Mouse (Mus musculus) MEL-GATA-1-ER (cell line): Measurements from ENCODE around the gene Adrb1.

Experiments
- DNase-seq: peaks from one replicate; pipeline ENCODE4 v3.0.0-alpha.2; 2012; ENCODE audit warnings: low read depth; ENCODE audit errors: extremely low read depth

Adrb1 gene

DNA sequence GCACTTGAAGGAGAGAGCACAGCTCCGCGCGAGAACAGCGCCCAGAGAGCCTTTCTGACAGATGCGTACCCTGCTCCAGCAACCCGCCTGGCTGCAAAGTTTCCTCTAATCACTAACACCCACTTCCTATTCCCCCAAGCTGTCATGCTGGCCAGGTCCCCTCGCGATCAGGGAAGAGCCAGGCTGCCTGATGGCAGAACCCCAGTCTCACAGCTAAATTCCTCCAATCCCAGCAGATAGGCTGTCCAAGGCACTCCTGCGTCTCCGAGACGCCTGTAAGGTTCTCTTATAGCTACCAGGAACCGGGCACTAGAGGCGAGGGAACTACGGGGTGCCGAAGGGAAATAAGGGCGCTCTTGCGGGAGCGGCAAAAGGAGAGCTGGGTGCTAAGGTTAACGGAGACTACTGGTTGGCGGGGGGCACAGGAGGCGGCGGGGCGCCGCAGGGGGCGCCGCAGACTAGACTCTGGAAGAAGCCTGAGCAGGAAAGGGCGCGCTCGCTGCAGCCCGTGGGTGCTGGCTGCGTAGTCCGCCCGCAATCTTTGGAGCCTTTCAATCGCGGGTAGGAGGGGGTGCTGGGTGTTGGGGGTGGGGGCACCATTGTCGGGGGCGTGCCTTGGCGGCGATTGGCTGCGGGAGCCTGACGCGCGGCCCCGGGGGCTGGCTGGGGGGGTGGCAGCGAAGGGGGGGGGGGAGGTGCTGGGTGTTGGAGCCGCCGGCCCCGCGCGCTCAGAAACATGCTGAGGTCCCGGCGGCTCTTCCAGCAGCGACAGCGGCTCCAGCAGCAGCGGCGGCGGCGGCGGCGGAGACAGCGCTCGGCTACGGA, at the start of gene Adrb1:
Adrb1 (plus strand) TSS at position 813 of the 825 bp plus-strand sequence.
- no peak for DNase-seq

DNA sequence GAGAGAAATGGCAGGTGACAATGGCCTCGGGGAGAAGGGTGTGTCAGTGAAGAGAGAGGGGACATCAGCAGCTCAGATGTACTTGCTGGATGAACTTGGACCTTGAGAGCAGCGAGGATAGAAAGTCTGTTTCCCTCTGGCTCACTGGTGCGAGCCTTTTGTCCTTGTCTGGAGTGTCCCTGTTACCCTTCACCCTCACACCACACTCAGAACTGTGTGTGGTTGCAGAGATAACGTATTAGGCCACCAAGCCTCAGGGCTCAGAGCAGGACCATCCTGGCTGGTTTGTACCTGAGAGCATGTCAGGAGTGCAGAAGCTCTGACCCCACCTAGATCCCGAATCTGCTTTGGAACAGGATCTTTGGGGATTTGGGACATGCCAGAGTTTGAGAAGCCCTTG, 46.3 kb upstream of the Adrb1 start:
- no peak for DNase-seq

DNA sequence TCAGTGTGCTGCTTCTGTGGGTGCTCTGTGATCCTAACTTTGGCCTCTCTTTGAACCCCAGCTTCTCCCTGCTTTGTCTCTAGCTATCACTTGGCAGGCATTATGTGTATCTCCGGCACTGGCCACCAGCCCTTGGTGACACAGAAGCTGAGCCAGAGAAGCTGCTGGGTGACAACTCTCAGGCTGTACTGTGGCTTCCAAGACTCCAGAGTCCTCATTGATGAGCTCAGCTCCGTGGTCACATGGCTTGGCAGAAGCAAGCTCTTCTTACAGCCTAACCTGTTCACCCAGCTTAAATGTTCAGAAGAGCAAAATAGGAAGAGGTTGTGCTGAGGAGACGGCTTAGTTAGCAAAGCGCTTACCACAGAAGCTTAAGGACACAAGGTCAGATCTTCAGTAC, 45.5 kb upstream of the Adrb1 start:
- no peak for DNase-seq

DNA sequence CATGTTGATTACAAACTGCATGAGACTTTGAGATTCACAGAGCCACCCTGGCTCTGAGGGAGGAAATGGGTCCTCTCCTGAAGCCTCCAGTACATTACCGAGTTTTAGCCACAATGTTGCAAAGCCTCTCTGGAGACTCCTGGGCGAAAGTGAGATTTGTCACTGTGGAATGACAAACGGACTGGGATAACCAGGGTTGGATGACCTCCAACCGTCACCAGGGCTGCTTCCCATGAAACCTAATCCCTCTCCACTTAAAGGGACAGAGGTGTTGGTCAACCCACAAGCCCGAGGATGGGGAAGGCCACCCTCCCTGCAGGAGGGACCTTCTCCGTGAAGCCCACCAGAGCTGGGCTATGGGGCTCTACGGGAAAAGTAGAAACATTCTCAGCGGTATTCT, 44.4 kb upstream of the Adrb1 start:
- DNase-seq = no peak

DNA sequence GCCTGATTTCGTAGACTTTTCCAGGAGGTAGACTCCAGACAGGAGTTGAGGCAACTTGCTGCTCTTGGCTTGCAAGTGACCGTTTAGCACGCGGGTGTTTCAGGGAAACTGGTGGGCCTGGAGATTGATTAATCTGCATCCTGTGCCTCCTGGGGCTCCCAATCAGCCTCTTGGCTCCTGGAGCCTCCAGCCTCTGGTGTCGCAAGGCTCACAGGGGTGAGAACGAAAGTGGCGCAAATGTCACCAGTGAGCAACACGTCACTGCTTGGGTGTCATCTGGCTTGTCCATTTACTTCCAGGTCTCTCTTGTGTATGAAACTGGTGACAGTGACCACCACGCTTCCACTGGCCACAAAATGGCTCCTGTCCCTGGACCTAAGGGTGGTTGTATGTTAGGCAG, 43.5 kb upstream of the Adrb1 start:
- DNase-seq = no peak

DNA sequence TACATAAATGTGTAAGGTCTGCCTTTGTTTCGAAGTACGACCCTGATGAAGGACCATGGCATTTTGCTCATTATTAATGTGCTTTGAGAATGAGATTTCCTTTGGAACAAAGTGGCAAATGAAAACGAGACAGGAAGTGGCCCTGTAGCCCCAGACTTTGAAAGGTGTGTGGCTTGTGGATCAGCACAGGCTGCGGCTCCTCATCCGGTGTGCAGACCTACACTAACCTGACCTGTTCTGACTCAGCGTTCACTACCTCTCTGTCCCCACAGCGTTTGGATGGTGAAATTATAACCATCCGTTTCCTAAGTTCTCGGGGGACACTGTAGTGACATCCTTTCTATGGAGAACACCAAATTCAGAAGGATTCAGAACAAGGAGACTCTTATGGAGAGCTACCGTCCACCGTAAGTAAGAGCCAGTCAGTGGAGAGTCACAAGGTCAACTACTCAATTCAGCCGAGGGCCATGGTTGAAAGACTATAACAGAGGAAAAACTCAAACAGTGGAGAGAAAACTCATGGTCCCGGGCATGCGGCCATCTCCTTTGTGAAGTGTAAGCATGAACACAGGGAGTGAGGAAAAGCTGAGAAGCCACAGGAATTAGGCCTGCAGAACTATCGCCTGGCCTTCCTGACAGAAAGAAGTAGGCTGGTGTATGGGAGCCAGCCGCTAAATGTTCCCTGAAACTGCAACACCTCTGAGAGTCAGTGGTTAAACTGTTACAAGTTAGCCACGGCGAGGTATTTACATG, 42.6 kb upstream of the Adrb1 start:
- no peak for DNase-seq

DNA sequence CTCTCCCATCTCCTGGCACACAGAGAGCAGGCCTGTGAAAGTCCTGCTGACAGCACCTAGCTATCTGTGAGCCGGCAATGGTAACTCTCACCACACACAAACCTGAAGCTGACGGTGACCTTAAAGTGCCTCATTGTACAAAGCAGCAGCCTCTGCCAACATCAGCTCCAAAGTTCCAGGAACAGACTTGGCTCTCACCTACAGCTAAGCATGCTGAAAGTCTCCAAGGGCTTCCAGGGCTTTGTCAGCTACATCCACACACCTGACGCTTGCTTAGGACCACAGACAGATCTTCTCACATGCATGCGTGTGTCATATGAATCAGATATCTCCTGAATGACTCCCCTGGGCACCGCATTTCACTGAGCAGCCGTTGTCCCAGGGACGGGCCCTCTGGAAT, 42.0 kb upstream of the Adrb1 start:
- DNase-seq = no peak

DNA sequence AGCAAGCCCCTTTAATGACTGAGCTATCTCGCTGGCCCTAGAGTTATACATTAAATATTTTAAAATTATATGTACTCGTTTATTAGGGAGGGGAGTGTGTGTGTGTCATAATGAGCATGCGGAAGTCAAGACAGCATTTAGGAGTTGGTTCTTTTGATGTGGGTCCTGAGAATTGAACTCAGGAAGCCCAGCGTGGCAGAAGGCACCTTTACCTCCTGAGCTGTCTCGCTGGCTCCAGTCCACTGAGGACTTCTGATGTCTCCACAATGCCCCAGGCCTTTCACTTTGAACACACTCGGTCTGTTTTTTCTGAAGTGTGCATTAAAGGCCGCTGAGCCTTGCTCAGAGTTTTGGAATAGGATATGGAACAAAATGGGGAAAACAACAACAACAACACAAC, 39.7 kb upstream of the Adrb1 start:
- no peak for DNase-seq

DNA sequence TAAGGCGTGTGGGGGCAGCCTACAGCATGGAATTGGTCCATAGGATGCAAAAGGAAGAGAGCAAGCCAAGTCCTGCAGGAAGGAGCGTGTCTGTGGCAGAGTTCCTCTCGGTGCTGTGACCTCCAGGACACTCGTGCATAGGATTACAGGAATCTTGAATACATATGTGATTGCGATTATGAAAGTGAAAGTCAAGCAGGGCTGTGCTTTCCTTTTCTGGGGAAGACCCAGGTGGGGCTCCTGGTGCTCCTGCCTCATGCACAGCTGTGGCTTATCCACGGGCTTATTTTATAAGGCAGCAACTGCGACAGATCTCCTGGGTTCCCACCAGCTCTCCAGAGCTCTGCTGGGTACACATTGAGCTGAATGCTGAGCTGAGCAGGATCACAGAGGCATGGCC, 39.2 kb upstream of the Adrb1 start:
- no peak for DNase-seq

DNA sequence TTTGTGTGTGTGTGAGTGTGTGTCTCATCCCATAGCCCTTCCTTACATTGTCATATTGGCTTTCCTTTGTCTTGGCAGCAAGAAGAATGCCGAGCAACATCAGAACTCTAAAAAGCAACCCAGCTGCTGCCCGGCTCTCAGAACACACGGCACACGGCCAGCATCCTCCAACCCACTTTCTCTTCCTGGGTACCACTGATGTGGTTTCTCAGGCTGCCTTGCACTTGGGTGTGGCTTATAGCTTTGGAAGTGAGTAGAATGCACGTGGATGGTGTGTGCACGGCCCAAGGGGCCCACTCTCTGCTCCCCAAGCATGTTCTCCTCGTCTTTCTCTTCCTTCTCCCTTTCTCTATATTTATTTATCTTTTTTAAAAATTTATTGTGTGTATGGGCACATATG, 36.5 kb upstream of the Adrb1 start:
- DNase-seq = no peak

DNA sequence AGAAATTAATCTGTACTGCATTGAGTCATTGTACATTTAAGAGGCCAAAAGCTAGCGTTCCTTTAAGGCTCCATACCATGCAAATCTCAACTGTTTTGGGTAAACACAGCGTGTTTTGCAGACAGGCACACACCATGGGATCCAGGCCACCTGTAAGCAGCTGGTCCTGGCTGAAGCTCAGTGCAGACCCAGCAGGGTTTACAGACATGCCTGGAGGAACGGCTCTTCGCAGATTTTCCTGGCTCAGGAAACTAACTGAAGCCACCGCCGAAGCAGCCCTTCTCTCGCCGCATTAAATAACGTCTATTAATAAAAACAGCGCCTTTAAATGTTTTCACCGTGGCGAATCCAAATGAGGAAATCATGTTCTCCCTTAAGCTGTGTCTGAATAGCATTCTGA, 35.8 kb upstream of the Adrb1 start:
- DNase-seq = no peak

DNA sequence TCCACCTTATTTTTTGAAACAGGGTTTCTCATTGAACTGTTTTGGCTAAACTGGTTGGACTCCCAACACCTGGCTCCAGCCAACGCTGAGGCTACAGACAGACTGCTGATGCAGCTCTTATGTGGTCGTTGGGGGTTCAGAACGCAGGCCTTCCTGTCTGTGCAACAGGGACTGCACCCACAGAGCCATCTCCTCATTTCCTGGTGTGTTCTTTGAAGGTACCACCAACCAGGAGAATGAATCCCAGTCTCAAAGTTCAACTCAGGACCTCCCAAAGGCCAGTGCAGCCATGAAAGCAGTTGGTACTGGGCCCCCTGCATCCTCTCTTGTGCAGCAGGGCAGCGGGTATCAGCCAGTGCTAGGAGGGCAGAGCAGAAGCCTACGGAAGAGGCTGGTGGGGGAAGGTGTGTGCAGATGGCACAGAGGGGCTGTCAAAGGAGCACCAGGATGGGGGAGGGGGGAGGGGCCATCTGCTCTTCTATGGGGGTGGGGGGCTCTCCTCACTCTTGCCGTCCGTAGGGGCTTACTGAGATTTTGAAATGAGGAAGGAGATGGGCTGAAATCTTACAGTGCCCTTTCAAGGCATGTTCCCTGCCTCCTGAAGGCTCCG, 34.9 kb upstream of the Adrb1 start:
- no peak for DNase-seq

DNA sequence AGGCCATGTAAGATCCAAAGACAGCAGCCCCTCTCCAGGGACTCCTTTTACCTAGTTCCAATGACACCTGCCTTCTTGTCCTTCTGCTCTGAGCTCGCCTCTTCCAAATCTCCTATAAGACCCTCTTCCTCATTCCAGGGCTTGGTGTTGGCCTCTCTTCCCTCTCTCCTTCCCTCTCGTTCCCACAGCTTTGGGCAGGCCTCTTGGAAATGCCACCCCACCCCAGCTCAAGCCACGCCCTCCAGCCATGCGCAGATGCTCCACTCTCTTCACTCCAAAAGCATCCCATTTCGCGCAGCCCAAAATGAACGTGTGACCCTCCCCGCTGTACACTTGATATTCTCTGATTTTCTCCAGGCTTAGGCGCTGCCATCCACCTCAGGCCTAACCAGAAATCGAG, 34.3 kb upstream of the Adrb1 start:
- DNase-seq = no peak

DNA sequence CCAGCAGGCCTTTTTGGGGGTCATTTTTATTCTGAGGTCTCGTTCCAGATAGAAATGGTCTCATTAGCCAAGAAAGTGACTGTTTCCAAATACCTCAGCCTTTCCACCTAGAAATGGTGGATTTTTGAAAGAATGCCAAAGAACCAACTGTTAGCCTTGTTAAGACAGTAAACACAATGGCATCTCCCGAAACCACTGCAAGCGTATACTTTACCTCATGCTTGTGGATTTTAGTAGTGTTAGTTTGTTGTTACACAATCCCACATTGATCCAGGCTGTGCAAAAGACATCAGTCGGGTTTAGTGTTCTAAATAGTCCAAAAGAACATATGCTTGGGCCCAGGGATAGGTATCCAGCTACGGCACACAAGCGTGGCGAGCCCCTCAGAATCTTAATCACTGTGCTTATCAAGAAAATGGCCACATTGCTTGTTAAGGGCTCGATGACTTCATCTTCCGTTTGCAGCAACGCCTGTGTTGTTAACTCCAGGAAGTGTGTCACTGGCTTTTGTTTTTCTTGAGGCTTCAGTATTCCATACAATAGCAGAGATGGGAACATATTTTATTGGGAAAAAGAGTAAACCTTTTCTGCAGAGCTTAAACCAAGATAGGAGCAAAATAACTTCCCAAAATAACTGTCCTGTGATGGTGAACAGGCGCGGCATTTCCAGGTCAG, 33.2 kb upstream of the Adrb1 start:
- DNase-seq = no peak

DNA sequence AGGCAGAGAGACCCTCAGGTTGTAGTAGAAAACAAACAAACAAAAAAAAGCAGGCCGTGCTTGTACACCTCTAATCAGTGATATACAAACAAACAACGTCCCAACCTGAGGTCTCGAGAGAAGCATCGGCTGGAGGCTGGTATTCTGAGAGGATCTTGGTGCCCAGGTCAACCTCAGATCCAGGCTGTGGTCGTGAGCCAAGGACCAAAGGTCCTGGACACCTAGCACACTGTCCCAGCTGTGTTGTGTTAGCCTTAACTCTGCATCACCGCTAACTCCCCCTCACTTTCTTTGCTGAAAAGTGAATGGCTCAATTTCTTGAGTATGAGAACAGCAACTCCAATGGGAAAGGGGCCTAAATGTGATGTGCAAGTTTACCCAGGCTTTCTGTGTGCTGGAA, 32.5 kb upstream of the Adrb1 start:
- DNase-seq = no peak

DNA sequence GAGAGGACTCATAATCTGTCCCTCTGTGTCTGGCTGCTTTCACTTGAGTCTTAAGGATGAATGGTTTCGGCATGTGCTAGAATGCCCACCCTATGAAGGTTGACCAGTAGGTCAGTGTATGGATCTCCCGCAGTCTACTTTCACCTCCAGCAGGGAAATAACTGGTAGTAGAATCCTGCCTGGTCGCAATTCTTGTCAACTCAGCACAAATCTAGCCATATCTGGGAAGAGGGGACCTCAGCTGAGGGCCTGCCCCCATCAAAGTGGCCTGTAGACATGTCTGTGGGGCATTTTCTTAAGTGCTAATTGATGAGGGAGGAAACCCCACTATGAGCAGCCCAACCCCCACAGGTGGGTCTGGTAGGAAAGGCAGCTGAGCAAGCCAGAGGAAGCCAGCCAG, 30.9 kb upstream of the Adrb1 start:
- no peak for DNase-seq

DNA sequence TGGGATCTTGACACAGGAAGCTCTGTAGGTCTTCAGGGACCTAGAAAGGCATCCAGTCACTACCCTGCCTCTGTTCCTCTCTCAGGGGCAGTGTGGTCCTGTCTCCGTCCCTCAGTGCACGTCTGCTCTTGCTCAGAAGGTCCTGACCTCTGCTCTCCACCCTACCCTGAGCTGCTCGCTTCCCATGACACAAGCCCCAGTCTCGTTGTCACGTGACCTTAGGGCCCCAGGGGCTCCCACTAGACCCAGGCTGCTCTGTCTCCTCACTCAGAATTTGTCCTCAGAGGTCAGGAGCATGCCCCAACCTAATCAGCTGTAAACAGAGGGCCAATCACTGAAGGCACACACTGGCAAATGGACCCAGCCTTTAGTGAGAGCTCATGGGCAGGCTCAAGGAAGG, 29.5 kb upstream of the Adrb1 start:
- DNase-seq = no peak

DNA sequence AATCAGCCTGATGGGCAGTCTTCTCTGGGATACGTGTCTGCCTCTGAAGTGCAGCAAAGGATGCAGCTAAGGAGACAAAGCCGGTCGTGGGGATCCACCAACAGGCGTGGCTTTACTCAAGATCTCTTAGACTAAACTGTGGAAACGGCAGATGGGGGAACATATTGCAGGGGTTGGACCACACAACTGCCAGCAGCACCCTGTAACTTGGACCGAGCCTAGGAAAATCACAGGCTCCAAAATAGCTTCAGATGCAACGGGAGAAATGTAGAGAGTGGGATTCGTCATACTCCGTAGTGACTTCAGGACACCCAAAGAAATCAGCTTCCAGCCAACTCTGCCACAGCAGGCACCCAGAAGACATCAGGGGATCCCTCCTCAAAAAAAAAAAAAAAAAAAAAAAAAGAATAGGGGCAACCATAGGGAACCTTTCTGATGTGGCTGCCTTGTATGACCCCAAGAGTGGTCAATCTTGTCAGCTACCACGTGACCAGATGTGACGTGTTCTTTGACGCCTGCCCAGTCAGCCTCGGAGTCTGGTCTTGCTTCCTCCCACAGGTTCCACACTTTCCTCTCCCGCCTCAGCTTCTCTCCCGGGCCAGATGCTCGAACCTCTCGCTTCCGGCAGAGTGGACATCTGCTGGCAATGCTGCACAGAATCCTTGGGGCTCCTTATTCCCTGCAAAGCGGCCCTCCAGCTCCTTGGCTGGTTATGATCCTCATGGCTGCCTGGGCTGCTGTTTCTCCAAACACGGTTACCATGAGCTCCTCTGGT, 24.4 kb upstream of the Adrb1 start:
- no peak for DNase-seq

DNA sequence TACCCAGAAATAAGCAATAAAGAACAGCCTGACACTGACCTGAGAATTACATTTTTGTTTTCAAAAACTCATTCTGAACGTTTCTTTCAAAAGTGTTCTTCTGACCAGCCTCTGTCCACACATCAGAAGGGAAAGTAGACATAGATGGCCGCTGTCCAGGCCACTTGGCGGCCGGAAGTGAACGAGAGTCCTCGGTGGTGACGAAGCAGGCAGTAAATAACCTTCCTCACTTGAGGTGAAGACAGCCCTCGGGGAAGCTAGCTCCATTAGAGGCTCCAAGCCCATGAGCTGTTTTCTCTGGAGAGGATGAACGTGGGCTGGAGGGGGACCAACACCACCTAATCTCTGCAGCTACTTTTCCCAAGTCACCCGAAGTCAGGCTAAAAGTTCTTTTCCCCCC, 21.2 kb upstream of the Adrb1 start:
- no peak for DNase-seq

DNA sequence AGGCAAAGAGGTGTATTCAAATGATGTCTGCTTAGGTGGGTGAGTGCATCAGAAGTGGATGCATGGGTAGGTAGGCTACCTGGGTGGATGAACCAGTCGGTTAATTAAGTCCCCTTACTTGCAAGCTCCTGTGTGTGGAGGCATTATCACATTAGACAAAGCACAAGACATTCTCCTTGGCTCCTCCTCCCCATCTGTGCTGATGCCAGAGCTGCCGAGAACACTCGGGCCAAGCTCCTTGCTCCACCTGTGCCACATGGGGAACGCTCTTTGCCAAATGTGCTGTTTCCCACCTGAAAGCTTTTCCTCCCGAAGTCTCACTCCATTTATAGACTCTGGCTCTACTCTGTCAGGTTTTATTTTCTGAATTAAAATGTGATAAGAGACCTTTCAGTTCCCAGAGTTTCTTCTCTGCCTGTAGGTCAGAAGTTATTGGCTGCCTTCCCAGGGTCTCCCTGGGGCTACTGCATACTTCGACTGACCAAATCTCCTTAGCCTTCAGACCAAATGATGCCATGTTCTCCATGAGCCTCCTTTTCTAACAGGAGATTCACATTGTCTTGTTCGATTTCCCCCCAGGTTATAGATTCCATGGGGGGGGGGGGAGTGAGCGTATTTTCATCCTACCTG, 20.5 kb upstream of the Adrb1 start:
- no peak for DNase-seq

DNA sequence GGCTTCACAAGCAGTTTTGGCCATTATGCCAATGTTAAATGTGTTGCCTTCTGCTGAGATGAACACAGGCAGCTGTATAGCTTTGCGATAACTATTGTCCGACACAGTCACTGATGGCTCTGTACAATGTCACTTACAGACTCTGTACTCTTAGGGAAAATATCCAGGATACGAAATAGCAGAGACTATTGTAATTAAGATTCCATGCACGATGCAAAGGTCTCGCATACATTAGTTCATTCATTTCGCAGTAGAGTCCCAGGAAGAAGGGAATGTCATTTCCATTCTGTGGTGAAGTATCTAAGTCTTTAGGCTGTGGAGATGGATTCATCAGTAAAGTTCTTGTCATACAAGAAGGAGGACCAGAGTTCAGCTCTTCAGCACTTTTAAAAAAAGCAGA, 20.0 kb upstream of the Adrb1 start:
- no peak for DNase-seq
